Mouse (Mus musculus): Measurements from ENCODE around the gene Smad3. TPM values are rescaled to one million over a fixed set of nuclear protein-coding genes. Genes with fewer than 3 reads are reported as not detected.
A peak's percentile ranks its signal among the peaks of the same experiment; 100 is the strongest.

Gene Smad3
- total RNA-seq, 1 experiment from 2014 or later, result 43.1 TPM

DNA sequence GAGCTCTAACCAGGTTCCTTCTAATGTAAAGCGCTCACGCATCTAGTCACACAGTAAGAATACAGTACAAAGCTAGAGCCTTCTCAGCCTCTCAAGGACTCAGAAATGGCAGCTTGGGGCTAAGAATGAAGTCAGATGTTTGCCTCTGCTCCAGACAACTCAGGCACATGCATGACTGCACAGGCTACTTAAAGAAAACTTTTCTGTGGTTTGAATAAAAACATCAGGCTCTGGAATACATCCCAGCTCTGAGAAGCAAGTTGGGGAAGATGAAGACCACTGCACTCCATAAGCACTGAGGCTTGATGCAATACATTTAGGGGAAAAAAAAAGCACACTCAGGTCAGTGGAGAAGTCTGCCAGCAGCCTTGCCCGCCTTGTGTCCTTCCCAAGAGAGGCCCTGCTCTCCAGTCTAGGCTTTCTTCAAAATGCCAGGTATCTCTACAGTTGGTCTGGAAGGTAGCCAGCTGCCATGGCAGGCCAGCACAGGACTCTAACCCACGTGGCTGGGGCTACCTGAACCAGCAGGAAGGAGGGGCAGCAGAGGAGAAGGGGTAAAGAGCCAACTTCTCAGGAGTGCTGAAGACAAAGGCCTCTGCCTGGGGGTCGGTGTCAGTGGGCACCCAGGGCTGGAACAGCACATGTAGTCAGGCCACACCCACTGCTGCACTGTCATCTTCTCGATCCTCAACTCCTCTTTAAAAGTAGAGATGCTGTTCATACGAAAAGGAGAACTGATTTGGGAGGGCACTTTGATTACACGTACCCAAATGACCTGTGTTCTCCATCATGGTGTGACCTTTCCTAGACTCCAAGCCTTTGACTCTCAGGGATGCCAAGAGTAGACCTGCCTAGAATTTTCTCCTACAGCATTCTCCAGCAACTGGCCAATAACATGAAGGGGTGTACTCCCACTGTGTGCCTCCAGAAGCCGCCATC is 109.9 kb downstream of the Smad3 start:
- no peak for ATAC-seq (replicated peaks in 1 of 2; ENCODE audit: insufficient read depth in 1 of 2, low FRiP score in 2 of 2, low TSS enrichment in 1 of 2, low read depth in 1 of 2, poor library complexity in 2 of 2, severe bottlenecking in 2 of 2)

DNA sequence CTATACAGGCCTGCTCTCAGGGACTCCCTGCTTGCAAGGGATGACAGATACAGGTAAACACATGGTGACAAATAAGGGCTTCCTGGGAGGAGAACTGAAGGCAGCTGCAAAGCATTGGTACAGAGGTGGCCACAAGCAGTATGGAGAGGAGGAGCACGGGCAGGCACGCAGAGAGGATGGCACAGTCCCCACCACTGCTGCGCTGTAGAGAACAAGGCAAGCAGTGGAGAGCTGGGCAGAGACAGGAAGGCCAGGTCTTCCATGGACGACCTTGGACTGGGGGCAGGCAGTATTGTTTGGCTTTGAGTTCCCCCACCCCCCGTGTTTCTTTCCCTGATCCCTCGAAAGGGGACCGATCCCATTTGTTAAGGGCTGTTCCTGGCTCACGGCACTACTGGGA is 112.7 kb downstream of the Smad3 start:
- no peak for ATAC-seq (replicated peaks in 1 of 2; ENCODE audit: insufficient read depth in 1 of 2, low FRiP score in 2 of 2, low TSS enrichment in 1 of 2, low read depth in 1 of 2, poor library complexity in 2 of 2, severe bottlenecking in 2 of 2)

DNA sequence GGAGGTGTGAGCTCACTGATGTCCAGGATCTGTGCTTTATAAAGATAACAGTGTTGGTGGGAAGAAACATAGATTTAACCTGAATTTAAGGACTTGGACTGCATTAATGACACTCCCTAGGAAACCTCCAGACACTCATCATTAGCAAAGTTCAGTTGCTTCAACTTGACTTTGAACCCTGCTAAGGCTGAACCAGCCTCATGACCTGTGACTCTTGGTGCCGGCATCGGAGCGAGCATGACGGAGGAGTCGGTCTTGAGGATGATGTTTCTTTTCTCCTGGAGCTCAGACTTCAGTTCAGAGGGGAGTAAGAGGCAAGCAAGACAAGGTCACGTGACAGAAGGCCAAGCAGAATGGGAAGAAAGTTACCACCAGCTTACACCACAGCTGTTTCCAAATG is 113.8 kb downstream of the Smad3 start:
- no peak for ATAC-seq (replicated peaks in 1 of 2; ENCODE audit: insufficient read depth in 1 of 2, low FRiP score in 2 of 2, low TSS enrichment in 1 of 2, low read depth in 1 of 2, poor library complexity in 2 of 2, severe bottlenecking in 2 of 2)

DNA sequence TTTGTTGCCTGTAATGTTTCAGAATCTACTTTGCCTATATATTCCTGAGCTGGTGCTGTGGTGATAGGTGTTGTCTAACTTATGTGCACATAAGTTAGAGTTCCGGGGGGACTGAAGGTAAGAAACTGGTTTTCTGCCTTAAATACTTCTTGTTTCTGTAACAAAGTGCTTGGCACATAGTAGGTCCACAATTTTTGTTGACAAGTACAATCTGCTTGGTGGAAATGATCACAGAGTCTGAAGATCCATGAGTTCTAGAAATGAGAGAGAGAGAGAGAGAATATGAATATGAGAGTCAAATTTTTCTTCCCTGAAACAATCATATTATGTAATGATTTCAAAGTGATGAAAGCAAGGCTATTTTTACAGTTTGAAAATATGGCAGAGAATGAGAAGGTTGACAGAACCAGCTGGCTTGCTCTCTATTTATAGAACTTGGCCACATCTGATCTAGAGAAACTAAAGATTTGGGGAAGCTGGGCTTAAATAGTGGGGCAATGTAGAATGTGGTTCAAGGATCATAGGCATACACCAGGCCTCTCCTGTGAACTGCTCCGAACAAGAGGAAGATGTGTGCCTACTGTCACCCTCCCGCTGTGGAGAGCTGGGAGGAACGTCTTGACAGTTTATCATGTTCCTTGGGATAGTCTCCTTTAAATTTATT is 115.7 kb downstream of the Smad3 start:
- ATAC-seq (replicated peaks in 1 of 2; ENCODE audit: insufficient read depth in 1 of 2, low FRiP score in 2 of 2, low TSS enrichment in 1 of 2, low read depth in 1 of 2, poor library complexity in 2 of 2, severe bottlenecking in 2 of 2), result peak; percentile 46 to 51; a peak in 3 of 4 replicates

DNA sequence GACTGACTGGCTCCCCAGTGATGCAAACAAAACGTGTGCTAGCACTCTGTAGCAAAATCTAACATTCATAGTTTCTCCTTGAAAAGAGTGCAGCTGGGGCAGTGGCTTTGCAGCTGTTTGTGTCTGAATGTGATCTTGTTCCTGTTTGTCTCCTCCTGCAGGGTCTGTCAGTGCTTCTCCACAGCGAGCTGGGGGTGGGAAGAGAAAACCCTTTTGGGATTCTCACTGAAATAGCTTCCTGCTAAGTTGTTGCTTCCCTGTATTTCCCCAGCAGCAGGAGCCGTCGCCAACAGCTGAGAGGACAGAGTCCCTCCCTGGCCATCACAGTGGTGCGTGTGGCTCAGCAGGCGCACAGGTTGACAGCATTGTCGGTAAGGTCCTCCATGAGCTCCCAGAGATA is 121.7 kb downstream of the Smad3 start:
- no peak for ATAC-seq (replicated peaks in 1 of 2; ENCODE audit: insufficient read depth in 1 of 2, low FRiP score in 2 of 2, low TSS enrichment in 1 of 2, low read depth in 1 of 2, poor library complexity in 2 of 2, severe bottlenecking in 2 of 2)

DNA sequence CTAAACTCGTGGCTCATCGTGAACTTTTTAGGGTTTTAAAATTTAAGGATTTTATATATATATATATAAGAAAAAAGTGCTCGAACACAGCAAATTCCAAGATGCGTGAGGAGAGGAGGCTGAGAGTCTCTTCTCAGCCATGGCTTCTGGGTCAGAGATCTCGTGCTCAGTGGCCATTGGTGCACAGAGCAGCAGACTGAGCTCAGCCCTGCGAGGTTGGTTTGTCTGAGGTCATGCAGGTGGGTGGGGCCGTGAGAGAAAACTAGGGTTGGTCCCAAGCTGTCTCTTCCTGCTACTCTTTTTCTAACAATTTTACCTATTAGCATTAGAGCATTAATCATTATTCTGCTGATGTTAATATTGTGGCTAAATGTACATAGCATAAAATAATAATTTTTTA is 124.5 kb downstream of the Smad3 start:
- no peak for ATAC-seq (replicated peaks in 1 of 2; ENCODE audit: insufficient read depth in 1 of 2, low FRiP score in 2 of 2, low TSS enrichment in 1 of 2, low read depth in 1 of 2, poor library complexity in 2 of 2, severe bottlenecking in 2 of 2)

DNA sequence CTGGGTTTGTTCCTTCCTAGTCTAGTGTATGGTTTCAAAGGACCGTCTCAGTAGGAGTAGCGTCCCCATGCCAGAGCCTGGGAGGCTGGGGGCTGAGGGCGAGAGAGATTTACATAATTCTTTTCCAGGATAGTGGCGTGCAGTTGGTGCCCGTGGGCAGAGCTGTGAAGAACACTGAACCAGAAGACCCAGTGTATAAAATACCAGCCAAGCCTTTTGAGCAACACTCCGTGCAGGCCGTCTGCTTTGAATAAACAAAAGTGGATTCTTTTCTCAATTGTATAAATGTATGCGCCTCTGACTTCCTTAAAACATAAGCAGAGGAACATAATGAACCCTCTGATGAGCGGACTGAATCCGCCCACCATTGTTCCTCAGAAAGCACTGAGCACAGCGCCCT is 124.9 kb downstream of the Smad3 start:
- ATAC-seq (replicated peaks in 1 of 2; ENCODE audit: insufficient read depth in 1 of 2, low FRiP score in 2 of 2, low TSS enrichment in 1 of 2, low read depth in 1 of 2, poor library complexity in 2 of 2, severe bottlenecking in 2 of 2), result no peak

DNA sequence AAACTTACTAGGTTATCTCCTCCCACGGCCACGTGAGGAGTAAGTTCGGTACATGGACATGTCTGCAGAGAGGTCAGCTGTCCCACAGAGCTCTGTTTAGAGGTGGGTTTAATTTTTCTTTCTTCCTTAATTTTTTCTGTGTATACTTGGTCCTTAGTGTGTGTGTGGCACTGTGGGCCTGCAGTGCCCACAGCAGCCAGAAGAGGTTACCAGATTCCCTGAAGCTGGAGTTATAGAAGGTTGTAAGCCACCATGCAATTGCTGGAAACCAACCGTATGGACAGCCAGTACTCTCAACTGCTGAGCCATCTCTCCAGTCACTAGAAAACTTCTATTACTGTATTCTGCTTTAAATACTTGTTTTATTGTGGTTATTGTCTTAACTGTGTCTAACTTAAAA is 125.7 kb downstream of the Smad3 start:
- no peak for ATAC-seq (replicated peaks in 1 of 2; ENCODE audit: insufficient read depth in 1 of 2, low FRiP score in 2 of 2, low TSS enrichment in 1 of 2, low read depth in 1 of 2, poor library complexity in 2 of 2, severe bottlenecking in 2 of 2)

DNA sequence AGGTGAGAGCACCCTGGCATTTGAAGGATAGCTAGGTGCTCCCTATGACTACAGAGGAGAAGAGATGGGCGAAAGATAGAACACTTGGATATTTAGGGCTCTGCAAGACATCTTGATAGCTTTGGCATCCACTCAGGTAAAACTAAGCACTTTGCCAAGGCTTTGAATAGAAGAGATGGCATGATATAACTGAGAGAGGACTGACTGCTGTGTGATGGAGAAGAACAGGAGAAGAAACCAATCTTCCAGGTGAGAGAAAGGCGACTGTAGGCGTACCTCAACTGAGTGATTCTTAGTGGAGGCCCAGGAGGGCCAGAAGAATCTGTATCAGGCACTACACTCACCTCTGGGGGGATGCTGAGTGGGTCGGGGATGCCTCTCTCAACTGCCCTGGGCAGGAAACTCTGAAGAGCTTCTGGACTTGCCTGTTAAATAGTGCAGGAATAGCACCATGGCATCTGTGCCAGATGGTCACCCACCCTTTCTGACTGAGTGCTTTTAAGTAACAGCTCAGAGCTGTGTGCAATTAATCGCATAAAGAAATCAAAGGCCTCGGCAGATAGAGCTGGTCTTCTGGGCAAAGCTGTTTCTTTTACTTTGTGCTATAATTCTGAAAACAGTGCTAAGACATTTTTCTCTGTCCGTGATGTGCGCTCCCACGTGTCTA is 132.6 kb downstream of the Smad3 start:
- no peak for ATAC-seq (replicated peaks in 1 of 2; ENCODE audit: insufficient read depth in 1 of 2, low FRiP score in 2 of 2, low TSS enrichment in 1 of 2, low read depth in 1 of 2, poor library complexity in 2 of 2, severe bottlenecking in 2 of 2)

DNA sequence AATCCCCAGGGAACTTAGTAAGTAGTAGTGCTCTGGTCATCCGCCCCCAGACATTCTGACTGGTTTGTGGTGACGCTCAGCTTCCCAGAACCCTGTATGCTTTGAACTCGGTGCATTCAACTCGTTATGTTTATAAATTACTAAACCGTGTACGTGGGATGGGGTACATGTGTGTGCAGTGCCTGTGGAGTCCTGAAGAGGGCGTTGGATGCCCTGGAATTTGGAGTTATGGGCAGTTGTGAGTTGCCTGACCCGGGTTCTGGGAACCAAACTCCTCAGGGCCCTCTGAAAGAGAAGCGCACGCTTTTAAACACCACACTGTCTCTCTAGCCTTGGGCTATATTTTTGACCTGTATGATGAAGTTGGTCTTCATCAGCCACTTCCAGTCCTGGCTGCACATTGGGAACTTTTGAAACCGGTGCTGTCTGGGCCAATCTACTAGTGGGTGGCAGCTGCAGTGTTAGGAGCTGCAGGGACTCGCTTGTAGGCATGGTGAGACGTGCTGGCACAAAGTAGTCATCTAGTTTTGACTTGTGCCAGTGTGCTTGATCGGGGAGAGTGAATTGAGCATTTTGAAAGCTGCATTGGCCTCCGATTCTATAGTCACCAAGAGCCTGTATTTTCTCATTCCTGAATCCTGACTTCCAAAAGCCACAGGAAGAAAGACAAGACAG is 133.8 kb downstream of the Smad3 start:
- no peak for ATAC-seq (replicated peaks in 1 of 2; ENCODE audit: insufficient read depth in 1 of 2, low FRiP score in 2 of 2, low TSS enrichment in 1 of 2, low read depth in 1 of 2, poor library complexity in 2 of 2, severe bottlenecking in 2 of 2)

DNA sequence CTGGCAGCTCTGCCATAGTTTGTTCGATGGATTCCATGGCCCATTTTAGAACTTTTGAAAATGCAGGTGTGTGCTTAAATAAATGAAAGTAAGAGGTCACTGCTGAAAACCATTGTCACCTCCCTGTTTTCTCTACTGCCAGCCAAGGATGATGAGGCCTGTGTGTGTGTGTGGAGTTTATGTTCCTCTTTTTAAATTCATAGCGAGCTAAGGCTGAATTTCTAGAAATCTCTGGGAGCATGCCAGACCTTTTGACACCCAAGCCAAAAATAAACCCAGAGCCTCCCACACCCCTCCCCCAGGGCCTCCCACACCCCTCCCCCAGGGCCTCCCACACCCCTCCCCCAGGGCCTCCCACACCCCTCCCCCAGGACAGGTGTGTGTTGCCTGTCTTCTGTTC is 139.8 kb downstream of the Smad3 start:
- ATAC-seq (replicated peaks in 1 of 2; ENCODE audit: insufficient read depth in 1 of 2, low FRiP score in 2 of 2, low TSS enrichment in 1 of 2, low read depth in 1 of 2, poor library complexity in 2 of 2, severe bottlenecking in 2 of 2), result no peak

DNA sequence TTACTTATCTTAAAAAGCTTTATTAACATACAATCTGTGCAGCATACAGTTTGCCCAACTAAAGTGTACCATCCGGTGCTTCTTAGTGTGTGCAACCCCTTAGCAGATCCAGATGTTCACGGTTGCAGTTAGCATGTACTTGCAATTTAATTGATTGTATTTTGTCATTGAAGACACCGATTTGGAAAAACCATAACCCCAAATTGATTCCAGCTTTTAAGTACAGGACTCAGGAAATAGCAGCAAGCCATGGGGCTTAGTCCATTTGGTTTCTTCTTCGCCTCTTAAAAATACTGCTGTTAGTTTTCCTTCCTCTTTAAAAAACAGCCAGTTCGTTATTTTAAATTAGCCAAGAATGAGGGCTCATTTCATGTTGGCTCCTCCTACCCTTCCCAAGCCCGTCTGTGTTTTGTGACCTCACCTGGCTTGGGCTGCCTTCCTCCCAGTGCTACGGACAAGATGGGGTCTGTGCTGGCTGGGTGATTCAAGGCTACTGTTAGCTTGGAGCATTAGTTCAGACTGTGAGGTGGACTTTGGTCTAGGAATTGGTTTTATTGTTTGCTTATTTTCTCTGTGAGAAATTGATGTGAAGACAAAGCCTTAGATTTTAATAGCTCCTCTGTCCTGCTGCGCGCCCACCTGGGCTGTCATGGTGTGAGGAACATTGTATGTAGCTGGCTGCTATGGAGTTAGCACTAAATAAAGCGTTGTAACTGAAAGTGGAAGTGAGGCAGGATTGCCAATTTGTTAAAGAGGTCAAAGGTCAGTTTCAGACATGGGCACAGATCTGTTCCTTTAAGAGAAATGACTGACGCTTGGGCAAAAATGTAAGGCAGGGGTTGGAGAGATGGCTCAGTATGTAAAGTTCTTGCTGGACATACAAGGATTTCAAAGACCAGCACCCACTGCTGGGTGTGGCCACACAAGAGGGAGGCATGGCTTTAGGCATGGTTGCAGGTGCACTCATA is 143.5 kb downstream of the Smad3 start:
- ATAC-seq (replicated peaks in 1 of 2; ENCODE audit: insufficient read depth in 1 of 2, low FRiP score in 2 of 2, low TSS enrichment in 1 of 2, low read depth in 1 of 2, poor library complexity in 2 of 2, severe bottlenecking in 2 of 2), result no peak

DNA sequence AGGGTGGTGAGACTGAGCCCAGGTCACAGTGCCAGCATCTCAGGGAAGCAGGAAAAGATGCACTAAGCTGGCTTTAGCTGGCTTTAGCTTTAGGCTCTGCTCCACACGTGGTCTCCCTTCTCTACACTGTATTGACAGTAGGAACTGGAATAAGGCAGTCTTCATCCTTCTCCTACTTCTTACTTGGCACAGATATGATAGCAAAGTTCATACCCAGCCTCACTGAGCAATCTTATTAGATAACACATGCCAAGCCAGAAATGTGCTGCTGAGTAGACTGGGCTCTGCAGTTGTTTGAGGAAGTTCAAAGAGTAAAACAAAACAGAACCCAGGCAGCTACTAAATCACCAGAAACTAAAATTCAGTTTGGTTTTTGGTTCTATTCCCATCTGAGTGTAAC is 144.2 kb downstream of the Smad3 start:
- no peak for ATAC-seq (replicated peaks in 1 of 2; ENCODE audit: insufficient read depth in 1 of 2, low FRiP score in 2 of 2, low TSS enrichment in 1 of 2, low read depth in 1 of 2, poor library complexity in 2 of 2, severe bottlenecking in 2 of 2)

DNA sequence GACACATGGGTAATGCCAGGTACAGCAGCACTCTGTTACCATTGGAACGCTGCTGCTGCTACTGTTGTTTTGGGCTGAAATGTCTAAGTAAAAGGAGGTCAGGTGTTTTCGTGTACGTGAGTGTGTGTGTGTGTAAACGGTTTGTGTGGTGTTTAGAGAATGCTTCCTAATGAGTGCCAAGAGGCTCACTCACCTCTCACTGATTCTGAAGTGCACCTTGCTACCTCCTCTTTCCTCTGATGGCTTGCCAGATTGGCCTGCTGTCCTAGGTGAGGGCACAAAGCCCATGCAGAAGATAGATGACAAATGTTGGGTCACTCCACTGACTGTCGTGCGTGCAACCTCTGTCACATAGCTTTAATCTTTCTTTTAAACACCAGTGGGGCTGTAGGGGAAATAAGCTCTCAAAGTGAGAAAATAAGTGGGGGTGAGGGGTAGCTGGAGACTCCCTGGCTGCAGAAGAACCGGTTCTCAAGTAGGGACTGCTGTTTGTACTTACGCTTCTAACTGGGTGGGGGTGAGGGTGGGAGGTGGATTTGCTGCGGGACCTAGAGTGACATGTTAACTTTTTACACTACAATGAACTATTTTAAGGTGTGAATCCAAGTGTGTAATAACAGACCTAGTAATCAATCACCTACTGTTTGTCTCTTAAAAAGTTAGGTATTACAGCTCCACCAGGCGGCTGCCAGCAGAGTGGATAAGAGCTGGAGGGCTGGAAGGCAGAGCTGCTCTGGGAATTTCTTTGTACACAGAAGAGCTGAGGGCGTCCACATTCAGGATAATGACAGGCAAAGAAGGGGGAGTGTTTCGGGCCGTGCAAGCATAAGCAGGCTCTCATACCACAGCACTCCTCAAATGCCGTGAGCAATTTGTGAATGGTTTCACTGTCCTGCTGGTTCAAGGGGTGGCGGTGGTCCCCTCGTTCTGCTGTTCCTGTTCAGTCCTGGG is 145.0 kb downstream of the Smad3 start:
- ATAC-seq (replicated peaks in 1 of 2; ENCODE audit: insufficient read depth in 1 of 2, low FRiP score in 2 of 2, low TSS enrichment in 1 of 2, low read depth in 1 of 2, poor library complexity in 2 of 2, severe bottlenecking in 2 of 2), result no peak

DNA sequence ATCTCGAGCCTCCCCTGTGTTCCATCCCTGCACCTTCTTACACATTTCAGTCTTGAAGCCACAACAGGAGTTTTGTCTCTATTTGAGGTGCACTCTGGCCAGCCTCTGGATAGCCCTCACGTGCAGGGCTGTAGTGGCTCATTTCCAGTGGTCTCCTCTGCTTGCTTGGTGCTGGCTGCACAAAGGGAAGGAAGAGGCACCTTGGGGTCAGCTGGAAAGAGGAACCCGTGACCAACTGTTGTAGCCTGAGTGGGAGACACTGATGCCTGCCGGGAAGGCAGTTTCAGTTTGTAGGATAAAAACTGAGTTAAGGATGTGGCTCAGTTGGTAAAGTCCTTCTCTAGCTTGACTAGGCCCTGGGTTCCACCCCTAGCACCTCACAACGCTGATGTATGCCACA is 145.8 kb downstream of the Smad3 start:
- ATAC-seq (replicated peaks in 1 of 2; ENCODE audit: insufficient read depth in 1 of 2, low FRiP score in 2 of 2, low TSS enrichment in 1 of 2, low read depth in 1 of 2, poor library complexity in 2 of 2, severe bottlenecking in 2 of 2), result peak in 1 of 2 experiments; percentile 40; a peak in 1 of 4 replicates

Data from hematopoietic stem cell, adult 5-6 weeks (primary cell).